Comparison of ENCODE assay signal across 8 mouse cellular contexts in the genomic region with DNA sequence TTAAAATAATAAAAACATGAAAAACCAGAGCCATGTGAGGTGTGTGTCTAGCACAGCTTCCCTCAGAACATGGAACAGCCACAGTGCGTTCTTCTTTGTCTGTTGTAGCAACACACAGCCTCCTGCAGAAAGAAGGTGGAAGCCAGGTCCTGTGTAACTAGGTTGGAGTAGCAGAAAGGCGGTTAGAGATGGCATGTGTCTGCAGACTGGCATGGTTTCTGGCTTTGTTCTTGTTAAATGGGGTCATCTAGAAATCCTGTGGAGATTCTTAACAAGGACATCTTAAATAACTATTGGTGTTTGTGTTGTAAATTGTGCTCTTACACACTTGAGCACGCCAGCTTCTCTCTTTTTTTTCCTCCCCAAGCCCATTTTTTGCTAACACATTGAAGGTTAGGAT.
DNase-seq lines count a peak whose midpoint lies in the region; ATAC-seq and TF ChIP-seq lines count a peak whose summit lies in the region.
"Had no signal": no experiment of that assay in that cellular context is flagged by ENCODE, and none has a peak within 500 bp of the region (broad histone marks: within the 10 kb centered on the region; RNA-seq: fewer than 3 reads in every experiment).

No protein-coding gene starts in this region.

- peaks cover 79% of the 10 kb centered on the region for H3K4me1 ChIP-seq in megakaryocyte, embryonic 14.5 days
- H3K4me1 ChIP-seq in bone marrow macrophage, adult 2 months (ENCODE audit: control insufficient read depth, insufficient read depth, low read length), result peaks cover 27% of the 10 kb centered on the region
- peaks cover 86% of the 10 kb centered on the region for H3K4me1 ChIP-seq in forebrain, embryonic 13.5 days

- H3K9ac ChIP-seq in forebrain, embryonic 13.5 days, result no peak overlapping the region

- peak overlapping the region; percentile 16; the same call in 1 of the 2 replicates for H3K27ac ChIP-seq in bone marrow macrophage, adult 2 months (ENCODE audit: insufficient read depth, low read depth, low read length)
- peak overlapping the region; percentile 97 for H3K27ac ChIP-seq in forebrain, embryonic 13.5 days

- no peak for ATAC-seq in megakaryocyte, adult 5-6 weeks (ENCODE audit: poor library complexity, severe bottlenecking)
- no peak for ATAC-seq in forebrain, embryonic 13.5 days

- peaks cover 66% of the 10 kb centered on the region for H3K36me3 ChIP-seq in megakaryocyte, embryonic 14.5 days (replicated peaks; ENCODE audit: low read length)
- H3K36me3 ChIP-seq in forebrain, embryonic 13.5 days (ENCODE audit: poor library complexity, severe bottlenecking), result no peaks in the 10 kb centered on the region

- no peaks in the 10 kb centered on the region for H3K27me3 ChIP-seq in megakaryocyte, embryonic 14.5 days (replicated peaks)
- no peaks in the 10 kb centered on the region for H3K27me3 ChIP-seq in forebrain, embryonic 13.5 days

- H3K4me3 ChIP-seq in megakaryocyte, embryonic 14.5 days (replicated peaks), result peak overlapping the region; percentile 47
- no peak overlapping the region for H3K4me3 ChIP-seq in bone marrow macrophage, adult 2 months (ENCODE audit: insufficient read depth, low read length)
- no peak overlapping the region for H3K4me3 ChIP-seq in forebrain, embryonic 13.5 days

- no peak overlapping the region for H3K4me2 ChIP-seq in forebrain, embryonic 13.5 days

- DNase-seq in induced T-regulatory cell, adult 2 months (ENCODE audit: low read depth), result peak; percentile 19
- DNase-seq in right cerebral cortex, adult 18-20 months, result no peak
- no peak for DNase-seq in heart, adult 9 months (ENCODE audit: low spot score in 2 of 2)
- DNase-seq: lung, adult 2 months had no signal

- no peaks in the 10 kb centered on the region for H3K9me3 ChIP-seq in megakaryocyte, embryonic 14.5 days
- no peaks in the 10 kb centered on the region for H3K9me3 ChIP-seq in forebrain, embryonic 13.5 days (replicated peaks)

- WGBS in forebrain, embryonic 13.5 days, result 29% methylated on average over 3 of the region's 3 CpGs

- TF ChIP-seq POLR2A in bone marrow macrophage, adult 2 months (IDR thresholded peaks at IDR 0.05; ENCODE audit: borderline replicate concordance, low read depth, low read length), result no peak

- no peak for TF ChIP-seq CTCF in bone marrow macrophage, adult 2 months (IDR thresholded peaks at IDR 0.05; ENCODE audit: low read depth, low read length)
